Mouse (Mus musculus) c-Kit-positive CD71-negative TER-119-negative erythroid progenitor cells, embryonic 14.5 days (primary cell): ENCODE results near the gene Tmem130.
A peak's percentile ranks its signal among the peaks of the same experiment; 100 is the strongest.

Source experiments
- DNase-seq: peaks from one replicate; pipeline ENCODE4 v3.0.0-alpha.2; 2013; ENCODE audit warnings: low read depth

Tmem130 gene

GRCm38 (mm10) chr5:144733953-144734352, 27.7 kb downstream of the Tmem130 start:
- DNase-seq, result peak; percentile 28

GRCm38 (mm10) chr5:144729216-144729615, 32.4 kb downstream of the Tmem130 start:
- no peak for DNase-seq

GRCm38 (mm10) chr5:144728237-144728636, 33.4 kb downstream of the Tmem130 start:
- DNase-seq, result no peak

- peak; percentile 28 for DNase-seq
These were observed 34.5 kb downstream of the Tmem130 start for GRCm38 (mm10) chr5:144727119-144727518.

DNA sequence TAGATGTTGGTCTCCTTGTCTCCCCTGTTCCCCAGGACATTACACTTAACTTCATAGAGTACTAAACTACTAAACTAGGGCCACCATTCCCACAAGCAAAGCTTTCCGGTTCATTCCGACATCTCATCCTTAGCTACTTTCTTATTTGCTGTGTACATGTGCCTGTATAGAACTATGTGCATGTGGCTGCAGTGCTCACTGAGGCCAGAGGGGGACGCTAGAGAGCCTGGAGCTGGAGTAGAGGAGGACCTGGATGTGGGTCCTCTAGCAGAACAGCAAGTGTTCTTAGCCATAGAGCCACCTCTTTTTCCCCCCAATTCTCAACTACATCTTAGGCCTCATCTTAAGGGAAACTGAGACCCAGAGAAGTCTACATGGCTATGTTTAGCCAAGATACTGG, 36.1 kb downstream of the Tmem130 start:
- no peak for DNase-seq

GRCm38 (mm10) chr5:144724926-144725325, 36.7 kb downstream of the Tmem130 start:
- no peak for DNase-seq

GRCm38 (mm10) chr5:144720281-144720680, 41.3 kb downstream of the Tmem130 start:
- no peak for DNase-seq

DNA sequence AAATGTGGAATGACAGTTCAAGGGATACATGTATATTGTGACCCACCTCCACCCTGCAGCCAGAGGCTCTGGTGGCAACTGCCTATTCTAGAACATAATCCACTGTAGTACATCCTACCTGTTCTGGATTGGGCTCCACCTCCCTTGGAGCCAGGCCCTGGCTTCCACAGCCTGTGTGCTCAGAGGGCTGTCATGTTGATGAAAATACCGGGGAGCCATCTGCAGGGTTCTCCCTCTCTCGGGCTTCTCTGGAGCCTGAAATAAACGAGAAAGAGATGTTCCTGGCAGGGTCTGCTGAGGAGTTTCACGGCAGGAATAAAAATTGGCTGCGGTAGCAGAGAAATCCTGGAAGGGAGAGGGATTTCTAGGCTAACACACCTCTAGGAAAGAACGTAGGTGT, 41.8 kb downstream of the Tmem130 start:
- no peak for DNase-seq

- no peak for DNase-seq
These were observed 44.4 kb downstream of the Tmem130 start for GRCm38 (mm10) chr5:144717186-144717585.

DNA sequence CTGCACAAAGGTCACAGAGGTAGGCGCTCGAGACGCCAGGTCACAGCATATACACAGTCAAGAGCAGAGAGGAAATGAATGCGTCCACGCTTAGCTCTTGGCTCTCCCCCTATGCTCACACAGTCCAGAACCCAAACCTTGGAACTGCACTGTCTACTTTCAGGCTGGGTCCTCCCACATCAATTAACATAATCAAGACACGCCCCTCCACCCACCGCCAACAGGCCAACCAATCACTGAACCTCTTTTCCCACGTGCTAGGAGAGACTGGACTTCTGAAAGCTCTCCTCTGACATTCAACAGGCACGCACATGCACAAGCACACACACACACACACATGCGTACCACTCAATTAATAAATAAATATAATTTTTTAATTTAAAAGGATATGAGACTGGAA, 48.2 kb downstream of the Tmem130 start:
- DNase-seq, result no peak

- no peak for DNase-seq
These were observed 54.0 kb downstream of the Tmem130 start for GRCm38 (mm10) chr5:144707603-144708002.

GRCm38 (mm10) chr5:144703464-144704368, 57.9 kb downstream of the Tmem130 start:
- DNase-seq, result no peak

DNA sequence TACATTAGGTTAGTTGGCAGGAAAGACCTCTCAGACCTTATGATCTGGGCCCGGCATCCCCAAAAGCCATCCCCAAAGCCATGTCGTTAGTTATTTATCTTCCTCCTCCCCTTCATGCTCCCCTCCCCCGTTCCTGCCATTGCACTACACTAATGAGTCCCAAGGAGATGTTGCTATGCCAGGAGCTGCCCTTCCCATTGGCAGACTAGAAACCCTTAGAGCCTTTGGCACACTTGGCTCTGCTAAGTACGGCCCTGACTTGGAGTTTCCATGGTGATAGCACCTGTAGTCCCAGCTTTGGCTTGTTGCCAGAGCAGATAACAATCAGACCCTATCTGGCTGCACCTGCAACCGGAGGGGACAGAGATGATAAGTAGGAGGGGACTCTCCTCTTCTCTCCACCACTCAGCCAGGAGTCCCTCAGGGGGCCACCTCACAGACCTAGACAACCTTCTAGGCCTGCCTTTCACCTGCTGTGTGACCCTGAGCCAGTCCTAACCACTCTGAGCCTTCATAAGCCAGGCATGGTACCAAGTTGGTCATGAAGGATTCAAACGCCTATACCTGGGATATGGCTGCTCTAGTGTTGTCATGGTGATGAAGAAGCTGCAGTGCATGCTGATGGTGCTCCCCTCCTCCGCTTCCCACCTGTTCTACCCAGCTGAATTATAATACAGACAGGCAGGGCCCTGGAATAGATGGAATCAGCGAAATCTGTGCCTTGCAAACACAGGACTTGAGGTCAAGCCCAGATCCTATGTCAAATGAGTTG, 66.1 kb downstream of the Tmem130 start:
- DNase-seq, result no peak

DNA sequence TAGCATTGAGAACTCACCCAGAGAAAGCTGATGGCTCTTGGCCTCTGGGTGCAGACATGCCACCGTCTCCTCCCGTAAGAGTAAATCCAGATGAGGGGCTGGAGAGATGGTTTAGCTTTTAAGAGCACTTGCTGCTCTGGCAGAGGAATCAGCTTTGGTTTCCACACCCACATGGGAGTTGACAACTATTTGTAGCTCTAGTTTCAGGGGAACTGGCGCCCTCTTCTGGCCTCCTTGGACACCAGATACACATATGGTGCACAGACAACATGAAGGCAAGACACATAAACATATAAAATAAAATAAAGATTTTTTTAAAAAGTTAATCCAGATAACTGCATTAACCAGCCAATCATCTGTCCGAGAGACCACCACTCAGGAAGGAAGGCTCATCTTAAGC, 67.5 kb downstream of the Tmem130 start:
- peak; percentile 7 for DNase-seq

DNA sequence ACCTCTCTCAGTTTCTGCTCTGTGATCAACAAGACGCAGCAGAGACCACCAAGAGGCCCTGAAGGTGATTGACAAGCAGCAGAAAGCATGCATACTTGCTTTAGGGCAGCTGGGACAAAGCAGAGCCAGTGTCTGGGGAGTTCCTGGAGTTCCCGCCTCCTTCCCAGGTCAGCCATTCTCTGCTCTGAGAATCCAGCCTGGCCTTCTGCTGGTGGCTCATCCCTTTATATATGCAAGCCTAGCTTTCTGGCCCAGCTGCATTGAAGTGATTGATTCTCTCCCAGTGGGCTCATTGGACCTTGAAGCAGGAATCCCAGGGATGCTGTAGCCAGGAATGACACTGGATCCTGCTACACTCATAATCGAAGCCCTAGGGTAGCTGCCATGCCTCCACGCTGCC, 70.2 kb downstream of the Tmem130 start:
- DNase-seq, result no peak

DNA sequence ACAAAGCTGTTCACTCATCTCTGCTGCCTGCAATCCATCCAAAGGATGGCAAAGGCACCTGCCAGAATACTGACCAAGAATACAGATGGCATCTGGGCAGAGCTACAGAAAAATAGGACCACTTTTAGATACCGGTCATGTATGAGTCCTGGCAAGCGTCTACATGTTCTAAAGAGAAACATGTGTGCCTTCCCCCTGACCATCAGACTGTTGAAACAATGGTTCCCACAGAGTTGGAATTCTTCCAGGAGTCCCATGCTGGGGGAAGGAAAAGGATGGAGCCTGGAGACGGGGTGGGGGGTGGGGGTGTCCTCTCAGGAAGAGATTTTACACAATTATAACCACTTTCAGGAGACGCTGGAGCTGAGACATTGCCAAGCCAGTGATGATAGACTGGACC, 73.2 kb downstream of the Tmem130 start:
- no peak for DNase-seq
